Mouse (Mus musculus): Measurements from ENCODE around the gene Klf2.

Klf2 gene

GRCm38 (mm10) chr8:72318801-72319322, at the start of gene Klf2:
Klf2 (plus strand) TSS chr8:72319033.
- DNase-seq (ENCODE audit: low read depth), result peak; percentile 96

DNA sequence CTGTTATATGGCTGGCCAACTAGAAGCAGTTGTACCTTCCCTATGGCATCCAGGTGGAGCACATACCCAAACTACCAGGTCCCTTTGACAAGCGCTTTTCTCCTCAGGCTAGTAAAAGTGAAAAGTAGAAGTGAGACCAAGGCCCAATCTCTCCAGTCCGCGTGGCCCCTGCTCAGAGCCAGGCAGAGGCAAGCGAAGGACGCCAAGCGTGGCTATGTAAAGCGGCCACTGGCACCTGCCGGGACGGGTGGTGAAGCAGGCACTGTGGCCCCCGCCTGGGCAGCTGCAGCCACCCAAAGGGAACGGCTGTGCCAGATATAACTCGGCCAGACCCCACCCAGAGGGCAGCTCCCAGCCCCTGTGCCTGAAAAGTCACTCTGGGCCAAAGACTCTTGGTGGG, 48.2 kb upstream of the Klf2 start:
- no peak for DNase-seq (ENCODE audit: low read depth)

DNA sequence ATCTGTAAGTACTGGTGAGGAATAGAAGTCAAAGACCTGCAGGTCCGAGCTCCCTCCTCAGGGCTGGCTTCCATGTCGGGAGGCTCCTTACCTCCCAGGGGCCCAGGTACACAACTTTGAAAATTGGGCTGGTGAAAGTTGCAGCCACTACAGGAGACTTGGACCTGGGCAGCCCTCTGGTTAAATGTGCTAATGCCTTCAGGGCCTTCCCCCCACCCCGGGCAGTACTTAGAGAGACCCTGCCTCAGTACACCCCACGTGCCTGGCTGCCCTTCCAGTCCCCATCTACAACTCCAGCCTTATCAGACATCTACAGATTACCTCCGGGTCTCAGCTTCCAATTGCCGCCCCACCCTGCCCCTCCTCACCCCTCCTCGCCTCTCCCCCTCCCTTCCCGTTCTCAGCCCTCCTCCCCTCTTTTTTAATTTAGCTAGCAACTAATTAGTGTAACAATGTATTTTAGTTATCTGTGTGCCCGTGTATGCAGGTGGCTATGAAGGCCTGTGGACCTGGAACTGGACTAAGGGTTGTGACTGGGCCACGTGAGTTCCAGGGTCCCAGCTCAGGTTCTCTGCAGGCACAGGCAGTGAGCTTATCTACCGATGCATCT, 47.7 kb upstream of the Klf2 start:
- no peak for DNase-seq (ENCODE audit: low read depth)

- no peak for DNase-seq (ENCODE audit: low read depth)
These were observed 47.1 kb upstream of the Klf2 start for GRCm38 (mm10) chr8:72271691-72272090.

GRCm38 (mm10) chr8:72272361-72272760, 46.5 kb upstream of the Klf2 start:
- DNase-seq (ENCODE audit: low read depth), result peak; percentile 69

DNA sequence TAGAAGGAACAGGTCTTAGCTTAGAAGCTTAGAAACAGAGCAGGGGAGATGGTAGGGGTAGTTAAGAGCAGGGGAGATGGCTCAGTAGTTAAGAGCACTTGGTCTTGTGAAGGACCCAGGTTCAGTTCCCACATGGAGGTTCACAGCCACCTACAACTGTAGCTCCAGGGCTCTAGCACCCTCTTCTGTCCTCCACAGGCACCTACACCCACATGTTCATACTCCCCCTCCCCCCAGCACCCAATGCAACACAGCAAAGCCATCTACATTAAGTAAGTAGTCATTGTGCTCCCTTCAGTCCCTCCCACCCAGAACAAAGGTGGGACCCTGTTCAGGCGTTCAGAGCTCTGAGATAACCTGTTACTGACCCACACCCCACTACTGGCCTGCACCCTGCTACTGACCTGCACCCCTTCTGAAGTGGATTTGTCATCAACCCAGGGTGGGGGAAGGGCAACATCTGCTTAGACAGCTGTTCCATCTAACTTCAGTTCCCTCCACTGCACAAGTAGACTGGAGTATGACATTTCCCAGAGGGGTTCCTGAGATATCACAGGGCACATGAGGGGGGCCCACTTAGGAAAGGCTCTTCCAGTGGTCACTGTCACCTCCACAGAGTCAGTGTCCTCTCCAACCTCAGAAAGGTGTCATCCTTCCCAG, 45.6 kb upstream of the Klf2 start:
- no peak for DNase-seq (ENCODE audit: low read depth)

DNA sequence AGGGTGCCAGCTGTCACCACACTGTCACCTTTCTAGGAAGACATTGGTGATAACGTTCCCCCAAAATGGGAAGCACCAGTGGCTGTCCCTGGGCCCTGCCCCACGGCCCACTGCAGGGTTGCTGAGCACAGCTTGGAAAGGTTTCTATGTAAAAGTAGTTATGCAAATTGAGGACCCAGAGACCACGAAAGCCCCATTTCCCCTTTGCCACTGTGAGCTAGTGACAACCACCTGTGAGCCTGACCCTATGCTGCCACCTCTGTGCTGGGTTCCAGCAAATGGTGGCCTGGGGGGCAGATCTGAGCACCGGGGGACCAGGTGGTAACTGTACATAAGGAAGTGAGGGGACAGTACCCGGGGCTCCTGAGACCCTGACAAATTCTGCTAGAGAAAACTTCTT, 45.0 kb upstream of the Klf2 start:
- no peak for DNase-seq (ENCODE audit: low read depth)

GRCm38 (mm10) chr8:72277244-72277643, 41.6 kb upstream of the Klf2 start:
- no peak for DNase-seq (ENCODE audit: low read depth)

- DNase-seq (ENCODE audit: low read depth), result no peak
These were observed 39.7 kb upstream of the Klf2 start for GRCm38 (mm10) chr8:72279151-72279550.

- no peak for DNase-seq (ENCODE audit: low read depth)
These were observed 37.2 kb upstream of the Klf2 start for GRCm38 (mm10) chr8:72281634-72282033.

DNA sequence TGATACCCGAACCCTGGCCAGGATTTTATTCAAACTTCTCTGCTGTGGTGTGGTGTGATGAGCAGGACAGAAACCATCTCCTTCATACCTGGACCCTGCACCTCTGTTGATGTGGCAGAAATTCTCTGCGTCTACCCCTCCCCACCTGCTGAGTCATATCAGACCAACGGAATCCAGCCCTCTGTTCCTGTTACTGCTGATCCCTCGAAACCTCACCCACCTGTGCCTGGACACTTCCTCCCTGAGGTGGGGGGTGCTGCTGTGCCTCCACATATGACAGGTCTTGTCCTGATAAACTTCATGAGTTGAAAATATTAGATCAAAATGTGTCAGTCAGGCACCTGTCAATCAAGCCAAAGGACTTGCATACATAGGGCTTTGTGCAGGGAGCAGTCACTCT, 33.5 kb upstream of the Klf2 start:
- no peak for DNase-seq (ENCODE audit: low read depth)

GRCm38 (mm10) chr8:72289051-72289450, 29.8 kb upstream of the Klf2 start:
- no peak for DNase-seq (ENCODE audit: low read depth)

- DNase-seq (ENCODE audit: low read depth), result no peak
These were observed 27.7 kb upstream of the Klf2 start for GRCm38 (mm10) chr8:72291104-72291503.

DNA sequence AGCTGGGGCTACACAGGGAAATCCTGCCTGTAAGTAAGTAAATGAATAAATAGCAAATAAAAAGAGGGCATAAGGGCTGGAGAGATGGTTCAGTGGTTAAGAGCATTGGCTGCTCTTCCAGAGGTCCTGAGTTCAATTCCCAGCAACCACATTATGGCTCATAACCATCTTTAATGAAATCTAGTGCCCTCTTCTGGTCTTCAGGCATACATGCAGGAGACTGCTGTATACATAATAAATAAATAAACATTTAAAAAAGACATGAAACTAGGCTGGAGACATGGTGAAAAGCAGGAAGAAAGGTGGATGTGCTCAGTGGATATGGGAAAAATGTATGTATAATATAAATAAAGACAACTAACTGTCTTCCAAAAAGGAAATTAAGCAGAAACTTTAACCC, 25.5 kb upstream of the Klf2 start:
- no peak for DNase-seq (ENCODE audit: low read depth)

- no peak for DNase-seq (ENCODE audit: low read depth)
These were observed 23.7 kb upstream of the Klf2 start for GRCm38 (mm10) chr8:72295125-72295524.

GRCm38 (mm10) chr8:72295679-72296078, 23.2 kb upstream of the Klf2 start:
- no peak for DNase-seq (ENCODE audit: low read depth)

DNA sequence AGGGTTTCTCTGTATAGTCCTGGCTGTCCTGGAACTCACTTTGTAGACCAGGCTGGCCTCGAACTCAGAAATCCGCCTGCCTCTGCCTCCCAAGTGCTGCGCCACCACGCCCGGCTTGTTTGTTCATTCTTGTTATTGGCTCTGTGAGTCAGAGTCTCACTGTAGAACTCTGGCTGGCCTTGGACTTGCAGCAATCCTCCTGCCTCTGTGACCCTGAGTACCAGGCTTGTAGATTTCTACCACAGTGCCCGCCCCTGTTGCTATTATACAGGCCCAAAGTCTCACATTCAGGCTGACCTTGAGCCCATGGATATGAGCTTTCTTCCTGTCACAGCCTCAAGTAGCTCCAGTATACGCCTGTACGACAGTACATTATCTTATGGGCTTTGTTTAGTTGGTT, 22.3 kb upstream of the Klf2 start:
- no peak for DNase-seq (ENCODE audit: low read depth)

DNA sequence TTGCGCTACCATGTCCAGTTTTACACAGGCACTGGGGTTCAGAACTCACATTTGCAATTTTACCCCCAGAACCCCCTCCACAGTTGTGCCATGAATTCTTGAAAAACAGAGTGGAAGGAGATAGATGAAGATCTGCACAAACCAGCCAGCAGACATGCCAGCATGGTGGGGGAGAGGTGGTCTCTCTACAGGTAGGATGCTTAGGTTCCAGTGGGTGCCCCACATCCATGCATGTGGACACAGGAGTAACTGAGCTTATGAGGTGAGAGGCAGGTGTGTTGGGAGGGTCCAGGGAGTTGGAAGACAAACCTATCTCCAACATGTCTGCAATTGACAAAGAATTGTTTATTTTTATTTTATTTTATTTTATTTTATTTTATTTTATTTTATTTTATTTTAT, 19.9 kb upstream of the Klf2 start:
- DNase-seq (ENCODE audit: low read depth), result no peak

- no peak for DNase-seq (ENCODE audit: low read depth)
These were observed 18.0 kb upstream of the Klf2 start for GRCm38 (mm10) chr8:72300654-72301400.

GRCm38 (mm10) chr8:72301497-72301896, 17.3 kb upstream of the Klf2 start:
- no peak for DNase-seq (ENCODE audit: low read depth)

DNA sequence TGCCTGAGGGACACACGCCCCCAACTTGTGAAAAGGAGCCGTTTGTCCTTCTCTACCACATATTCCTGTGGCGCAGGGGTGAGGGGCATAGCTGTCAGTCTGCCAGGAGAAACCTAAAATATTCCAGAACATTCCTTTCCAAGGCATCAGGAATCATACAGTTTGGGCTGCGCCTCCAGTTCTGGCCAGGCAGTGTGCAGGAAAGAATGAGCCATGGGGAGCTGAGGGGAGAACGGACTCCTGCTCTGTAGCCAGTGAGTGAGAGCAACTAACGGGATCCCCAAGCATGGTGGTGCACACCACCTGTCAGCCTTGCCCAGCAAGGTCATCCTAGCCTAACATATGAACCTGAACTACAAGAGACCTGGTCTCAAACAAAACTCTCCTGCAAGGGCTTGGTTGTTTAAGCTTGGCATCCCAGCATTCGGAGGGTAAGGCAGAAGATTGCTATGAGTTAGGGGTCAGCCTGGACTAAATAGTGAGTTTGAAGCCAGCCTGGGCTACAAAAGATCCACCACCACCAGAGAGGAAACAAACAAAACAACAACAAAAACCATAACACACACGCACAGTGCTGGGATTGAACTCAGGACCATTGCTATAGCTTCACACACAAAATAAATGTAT, 15.7 kb upstream of the Klf2 start:
- DNase-seq (ENCODE audit: low read depth), result no peak

- DNase-seq (ENCODE audit: low read depth), result no peak
These were observed 15.2 kb upstream of the Klf2 start for GRCm38 (mm10) chr8:72303633-72304032.

Data from c-Kit-positive CD71-negative TER-119-negative erythroid progenitor cells, embryonic 14.5 days (primary cell).